Mouse (Mus musculus) layer of hippocampus, adult 8-10 months (tissue): Measurements from ENCODE around the gene Ogfrl1. TPM values are rescaled to one million over a fixed set of nuclear protein-coding genes. Genes with fewer than 3 reads are reported as not detected.
"Not testable (repeated sequence)": the region's sequence is repeated elsewhere in the genome, so short reads cannot be mapped to it uniquely, and the experiment has no call there.

Experiments
- DNase-seq, 2 experiments: peaks; one replicate each; pipeline ENCODE4 v3.0.0; 2022; ENCODE audit warnings: low spot score in 2 of 2
- total RNA-seq, 4 experiments: library from RNA; stranded (reverse); gene quantifications; 2 replicates each; pipeline ENCODE4 v1.2.4; 2022

The Ogfrl1 gene
- 100 to 1,000 TPM; 111 to 145 (median 126) TPM for total RNA-seq

DNA sequence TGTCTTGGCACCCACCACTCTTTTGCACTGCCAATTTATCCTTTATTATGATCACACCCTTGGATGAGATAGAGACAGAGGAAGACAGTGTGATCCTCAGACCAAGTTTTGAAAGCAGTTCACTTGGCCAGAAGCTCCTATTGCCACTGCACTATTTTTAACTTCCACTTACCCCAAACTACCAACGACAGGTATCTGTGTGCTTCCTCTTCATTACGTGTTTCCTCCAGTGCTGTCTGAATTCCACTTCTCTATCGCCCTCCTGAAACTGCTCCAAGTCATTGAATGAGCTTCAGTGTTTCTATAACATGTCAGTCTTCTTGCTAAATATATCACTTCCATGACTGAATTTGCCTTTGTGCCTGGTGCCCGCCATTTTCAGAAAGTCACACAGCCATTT is at the start of gene Ogfrl1:
TSS of gene Ogfrl1 (minus strand) at position 150 of the 400 bp plus-strand sequence.
- DNase-seq: no peak

DNA sequence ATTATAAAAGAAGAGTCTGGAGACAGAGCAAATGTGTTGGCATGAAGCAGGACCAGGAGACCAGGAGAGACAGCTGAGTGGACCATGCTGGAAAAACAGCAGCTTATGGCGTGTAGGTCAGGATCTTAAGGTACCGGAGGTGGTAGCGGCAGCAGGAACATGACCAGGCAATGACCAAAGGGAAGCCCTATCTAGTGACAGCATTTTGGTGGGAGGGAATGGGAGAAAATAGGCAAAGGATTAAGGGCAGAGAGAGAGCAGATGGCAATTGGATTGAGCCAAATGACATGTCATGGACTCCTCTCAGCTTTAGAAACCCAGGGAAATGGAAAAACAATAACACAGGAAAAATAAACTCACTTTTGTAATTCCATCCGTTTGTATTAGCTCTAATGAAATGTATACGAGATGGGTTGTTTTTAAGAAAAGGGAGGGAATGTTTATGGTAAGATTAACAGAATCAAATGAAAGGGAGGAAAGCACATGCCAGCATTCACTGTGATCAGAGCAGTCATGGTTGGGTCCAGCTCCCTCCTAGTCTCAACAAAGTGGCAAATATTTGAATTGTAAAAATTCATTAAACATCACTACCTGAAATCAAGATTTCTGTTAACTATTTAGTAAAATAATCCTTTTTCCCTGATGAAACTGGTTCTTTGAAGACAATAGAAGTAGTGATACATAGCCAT is 48.3 kb upstream of the Ogfrl1 start:
- no peak for DNase-seq

DNA sequence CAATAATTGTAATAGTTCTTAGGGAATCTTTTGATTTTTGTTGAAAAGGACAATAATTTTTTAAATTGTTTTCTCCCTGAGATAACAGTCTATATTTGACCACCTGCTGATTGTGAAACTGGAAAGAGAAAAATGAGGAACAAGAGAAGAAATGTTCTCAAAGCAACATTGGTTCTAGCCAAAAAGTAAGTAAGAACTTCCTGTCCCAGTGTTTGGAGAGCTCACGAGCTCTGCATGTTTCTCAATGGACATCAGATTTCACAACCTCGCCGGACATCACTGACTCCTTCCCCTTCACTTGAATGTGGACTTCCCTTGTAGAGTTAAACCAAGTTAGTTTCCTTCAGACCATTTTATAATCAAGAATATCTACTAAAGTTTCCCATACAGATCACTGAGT is 36.0 kb upstream of the Ogfrl1 start:
- no peak for DNase-seq

DNA sequence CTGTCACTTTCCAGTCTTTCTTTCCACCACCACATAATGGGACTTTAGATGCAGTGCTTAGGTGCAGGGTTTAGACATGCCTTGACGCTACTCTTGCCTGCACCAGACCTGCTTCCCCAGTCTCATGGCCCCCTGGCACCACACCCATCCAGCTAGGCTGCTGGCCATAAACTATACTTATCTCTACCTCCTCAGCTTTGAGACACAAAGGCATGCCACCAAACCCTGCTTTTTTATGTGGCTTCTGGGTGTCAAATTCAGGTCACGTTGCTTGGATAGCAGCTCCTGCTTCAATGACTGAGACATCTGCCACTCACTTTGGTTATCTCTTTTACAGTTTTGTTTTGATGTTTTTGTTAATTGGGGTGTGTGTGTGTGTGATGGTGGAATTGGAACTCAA is 28.9 kb upstream of the Ogfrl1 start:
- no peak for DNase-seq

DNA sequence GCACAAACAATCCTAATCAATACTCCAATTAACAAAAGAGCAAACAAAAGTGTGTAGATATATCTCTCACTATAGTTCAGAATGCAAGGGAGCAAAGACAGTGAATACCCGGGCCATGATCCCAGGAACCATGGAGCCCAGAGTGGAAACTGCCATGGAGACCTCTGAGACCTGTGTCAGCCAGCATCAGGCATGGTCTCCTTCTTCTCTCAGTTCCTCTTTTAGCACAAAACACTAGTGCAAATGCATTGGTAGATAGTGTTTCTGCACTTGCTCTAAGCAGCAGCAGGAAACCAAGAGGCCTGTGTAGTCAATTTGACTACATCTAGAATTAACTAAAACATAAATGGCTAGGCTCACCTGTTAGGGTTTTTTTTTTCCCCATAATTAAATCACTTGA is 21.4 kb upstream of the Ogfrl1 start:
- no peak for DNase-seq

DNA sequence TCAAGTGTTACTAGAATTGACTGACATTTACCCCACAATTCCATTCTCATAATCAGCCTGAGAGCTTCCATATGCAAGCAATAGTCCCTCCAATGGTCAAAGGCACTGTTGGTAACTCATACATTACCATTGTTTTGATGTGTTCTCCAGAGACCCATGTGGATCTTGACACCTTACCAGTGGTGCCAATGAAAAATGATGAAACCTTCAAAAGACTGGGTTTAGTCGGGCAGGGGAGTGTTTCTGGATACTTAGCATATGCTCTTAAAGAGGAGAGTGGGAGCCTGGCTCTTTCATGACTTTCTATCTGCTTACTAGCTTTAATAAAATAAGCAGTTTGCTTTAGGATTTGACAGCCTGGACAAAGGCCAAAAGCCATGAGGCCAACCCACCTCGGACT is 20.5 kb upstream of the Ogfrl1 start:
- no peak for DNase-seq

DNA sequence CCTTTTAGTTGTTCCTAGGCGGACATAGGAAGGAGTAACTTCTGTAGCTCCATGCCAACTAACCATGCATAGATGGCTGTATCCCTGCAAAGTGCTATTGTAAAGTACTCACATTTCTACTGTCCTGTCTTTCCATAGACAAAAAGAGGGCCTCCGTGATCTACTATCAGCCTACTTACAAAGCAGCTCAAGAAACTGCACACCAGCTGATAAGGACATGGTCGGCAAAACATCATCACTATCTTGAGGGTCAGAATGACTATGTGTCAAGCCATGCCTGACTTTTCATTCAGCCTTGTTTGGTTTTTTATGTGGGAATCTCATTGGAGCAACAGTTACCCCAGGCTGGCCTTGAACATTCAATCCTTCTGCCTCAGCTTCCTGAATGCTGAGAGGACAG is 20.0 kb upstream of the Ogfrl1 start:
- no peak for DNase-seq

DNA sequence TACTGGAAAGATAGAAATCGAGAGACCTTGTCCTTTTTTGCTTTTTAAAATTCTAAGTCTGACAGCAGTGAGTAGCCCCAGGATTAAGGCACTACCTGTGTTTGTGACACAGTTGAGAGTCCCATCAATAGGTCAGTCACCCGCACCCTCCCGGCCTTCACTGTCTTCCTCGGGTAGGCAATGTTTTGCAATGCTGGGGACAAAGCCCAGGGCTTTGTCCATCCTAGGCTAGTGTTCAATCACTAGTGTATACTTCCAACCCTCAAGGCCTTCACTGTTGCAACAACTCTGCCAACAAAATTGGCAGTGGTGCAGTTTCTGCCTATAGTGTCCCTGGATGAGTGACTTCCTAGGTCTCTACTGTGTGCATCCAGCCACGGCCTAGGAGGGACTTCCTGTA is 14.0 kb upstream of the Ogfrl1 start:
- DNase-seq: no peak

DNA sequence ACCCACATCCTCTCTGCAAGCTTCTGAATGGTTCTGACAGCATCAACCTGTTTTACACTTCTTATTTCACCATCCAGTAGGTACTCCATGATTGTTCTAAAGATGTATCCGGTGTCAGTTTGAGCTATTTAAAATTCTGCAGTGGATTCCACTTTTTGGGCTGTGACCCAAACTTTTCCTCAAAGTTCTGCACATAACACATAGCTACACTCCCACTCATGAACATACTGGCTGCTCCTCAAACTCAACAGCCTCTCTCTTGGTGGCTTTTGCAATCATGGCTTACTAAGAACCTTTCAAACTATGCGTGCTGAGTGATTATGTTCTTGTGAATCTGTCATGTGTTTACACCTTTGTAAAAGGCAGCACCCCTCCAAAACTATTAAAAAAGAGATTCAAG is 12.4 kb upstream of the Ogfrl1 start:
- DNase-seq: peak in 1 of 2 experiments; percentile 7

DNA sequence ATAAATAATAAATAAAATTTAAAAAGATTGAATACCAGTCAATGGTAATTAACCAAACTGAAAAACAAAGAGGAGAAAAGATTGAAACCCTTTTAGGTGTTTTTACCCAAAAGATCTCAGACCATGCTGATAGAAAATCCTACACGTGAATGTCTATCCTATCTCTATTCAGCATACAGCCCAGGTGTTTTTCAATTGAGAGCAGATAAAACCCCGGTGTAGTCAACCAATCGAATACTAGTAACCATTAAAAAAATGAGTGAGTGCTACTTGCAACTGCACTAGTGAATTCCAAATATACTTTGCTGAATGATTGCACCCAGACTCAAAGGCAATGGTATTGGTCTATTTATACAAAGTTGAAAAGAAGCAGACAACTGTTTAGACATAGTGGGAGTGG is 4.8 kb upstream of the Ogfrl1 start:
- DNase-seq: no peak

DNA sequence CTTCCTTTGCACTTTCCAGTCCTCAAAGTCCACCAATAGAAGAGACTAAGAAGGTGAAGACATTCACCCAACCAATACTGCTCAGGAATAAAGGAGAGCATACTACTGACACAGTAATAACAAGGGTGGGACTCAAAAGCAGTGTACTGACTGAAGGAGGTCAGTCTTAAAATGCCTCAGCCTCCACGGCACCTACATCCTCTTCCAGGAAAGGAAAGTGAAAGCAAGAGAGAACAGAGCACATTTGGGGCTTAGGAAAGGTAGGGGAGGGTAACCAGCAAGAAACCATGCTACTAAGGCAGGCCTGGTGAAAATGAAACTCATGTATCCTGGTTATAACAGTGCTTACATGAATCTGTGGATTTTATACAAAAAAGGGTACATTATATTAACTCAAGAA is 2.0 kb upstream of the Ogfrl1 start:
- DNase-seq: no peak

DNA sequence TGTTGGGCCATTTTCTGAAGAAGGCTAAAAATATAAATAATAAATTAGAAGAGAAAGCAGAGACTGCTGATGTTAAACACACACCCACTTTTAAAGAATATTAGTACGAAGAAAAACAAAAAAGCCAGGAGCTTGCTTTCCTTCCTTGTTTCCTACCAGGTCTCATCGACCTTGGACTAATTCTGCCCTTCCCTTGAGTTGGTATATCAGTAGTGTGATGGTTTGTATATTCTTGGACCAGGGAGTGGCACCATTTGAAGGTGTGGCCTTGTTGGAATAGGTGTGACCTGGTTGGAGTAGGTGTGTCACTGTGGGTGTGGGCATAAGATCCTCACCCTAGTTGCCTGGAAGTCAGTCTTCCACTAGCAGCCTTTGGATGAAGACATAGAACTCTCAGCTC is 3.2 kb downstream of the Ogfrl1 start:
- not testable (repeated sequence) for DNase-seq

DNA sequence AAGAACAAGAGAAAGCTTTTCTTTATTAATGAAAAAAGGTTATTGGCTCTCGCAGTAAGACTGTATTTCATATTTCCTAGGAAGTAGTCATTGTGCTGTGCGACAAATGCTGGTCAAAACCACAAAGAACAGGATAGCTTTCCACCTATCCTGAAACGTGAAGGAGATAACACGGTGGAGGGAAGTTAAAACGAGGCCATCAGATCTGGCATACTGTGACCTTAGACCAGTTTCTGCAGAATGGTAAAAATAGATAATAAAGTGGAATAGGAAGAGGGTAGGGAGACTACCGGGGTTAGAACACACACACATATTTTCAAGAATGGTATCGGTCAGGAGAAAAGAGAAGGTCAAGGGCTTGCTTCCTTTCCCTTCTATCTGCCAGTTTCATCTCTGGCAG is 5.8 kb downstream of the Ogfrl1 start:
- DNase-seq: no peak

DNA sequence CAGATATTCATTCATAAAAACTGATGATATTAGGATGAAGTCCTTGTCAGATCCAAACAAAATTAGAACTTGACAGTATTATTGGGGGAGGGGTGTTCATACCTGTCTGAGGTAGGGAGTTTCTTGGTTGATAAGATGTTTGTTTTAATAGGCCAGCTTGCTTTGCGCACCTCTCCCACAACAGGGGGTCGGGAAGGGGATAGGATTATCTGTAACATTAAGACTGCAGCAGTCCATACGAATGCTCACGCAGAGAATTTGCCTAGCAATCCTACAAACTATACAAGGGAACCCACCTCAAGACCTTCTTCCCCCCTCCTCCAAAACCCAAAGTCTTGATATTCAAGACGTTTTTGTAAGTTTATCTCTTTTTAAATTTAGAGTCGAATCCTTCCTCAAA is 13.2 kb downstream of the Ogfrl1 start:
- no peak for DNase-seq

DNA sequence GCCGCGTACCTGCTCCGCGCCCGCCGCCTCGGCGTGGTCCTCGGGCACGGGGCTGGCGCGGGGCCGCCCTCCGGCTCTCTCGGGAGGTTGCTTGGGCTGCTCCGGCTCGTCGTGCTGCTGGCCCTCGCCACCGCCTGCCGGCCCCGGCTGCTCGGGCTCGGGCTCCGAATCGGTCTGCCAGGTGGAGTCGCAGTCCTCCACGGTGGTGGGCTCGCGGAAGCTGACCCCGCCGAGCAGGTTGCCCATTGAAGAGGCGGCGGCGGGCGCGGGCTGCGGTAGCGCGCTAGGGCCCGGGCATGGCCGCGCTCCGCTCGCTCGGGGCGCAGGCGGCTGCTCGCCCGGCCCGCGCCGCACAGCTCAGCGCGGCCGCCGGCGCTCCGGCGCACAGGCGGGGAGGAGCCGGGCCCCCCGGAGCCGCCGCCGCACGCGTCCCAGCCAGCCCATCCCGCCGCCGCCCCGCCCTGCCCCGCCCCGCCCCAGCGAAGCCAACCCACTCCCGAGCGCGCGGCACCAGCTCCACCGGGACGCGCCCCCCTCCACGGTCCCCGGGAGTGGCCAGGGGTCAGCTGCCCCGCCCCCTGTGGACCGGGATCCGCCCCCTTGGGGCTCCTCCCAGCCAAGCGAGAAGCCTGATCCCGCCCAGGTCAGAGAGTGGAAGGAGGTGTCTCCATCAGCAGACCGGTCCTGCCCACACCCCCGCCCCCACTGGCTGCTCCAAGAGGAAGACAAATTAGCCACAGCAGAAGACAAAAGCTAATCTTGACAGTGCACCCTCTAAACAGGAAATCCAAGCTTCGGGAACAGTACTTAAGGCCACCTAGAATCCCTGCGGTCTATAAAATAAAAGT is 14.5 kb downstream of the Ogfrl1 start:
- DNase-seq: peak; percentile 90 to 94

DNA sequence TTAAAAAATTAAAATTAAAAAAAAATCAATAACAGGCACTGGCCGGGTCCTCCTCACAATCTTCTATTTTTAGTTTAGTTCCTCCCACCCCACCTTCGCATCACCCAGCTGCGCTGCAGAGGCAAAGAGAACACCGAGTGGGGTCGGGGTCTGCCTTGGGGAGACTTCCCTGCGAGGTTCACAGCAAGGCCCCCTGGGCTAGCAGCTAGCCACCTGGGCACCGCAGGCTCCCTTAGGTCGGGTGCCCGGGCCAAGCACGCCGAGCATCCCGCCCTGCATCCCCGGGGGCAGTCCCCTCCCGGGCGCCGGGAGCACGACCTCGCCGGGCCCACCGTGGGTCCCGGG is 15.1 kb downstream of the Ogfrl1 start:
- DNase-seq: peak; percentile 8 to 13

DNA sequence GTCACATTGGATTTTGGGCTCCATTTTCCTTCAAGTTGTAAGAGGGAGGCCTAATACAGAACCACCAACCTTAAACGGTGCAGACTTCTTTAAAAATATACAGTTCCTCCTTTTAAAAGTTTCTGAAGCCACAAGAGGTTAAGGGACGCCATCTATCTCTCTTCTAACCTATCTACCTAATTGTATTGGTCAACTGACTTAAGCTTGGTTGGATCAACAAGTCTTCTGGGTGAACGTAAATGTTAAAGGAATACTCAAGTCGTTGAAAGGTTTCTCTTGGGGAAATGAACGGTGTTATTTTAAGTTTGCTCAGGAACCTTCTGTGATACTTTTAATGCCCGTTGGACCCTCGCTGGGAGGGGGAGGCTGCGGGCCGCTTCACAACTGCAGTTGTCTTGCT is 15.5 kb downstream of the Ogfrl1 start:
- DNase-seq: no peak

DNA sequence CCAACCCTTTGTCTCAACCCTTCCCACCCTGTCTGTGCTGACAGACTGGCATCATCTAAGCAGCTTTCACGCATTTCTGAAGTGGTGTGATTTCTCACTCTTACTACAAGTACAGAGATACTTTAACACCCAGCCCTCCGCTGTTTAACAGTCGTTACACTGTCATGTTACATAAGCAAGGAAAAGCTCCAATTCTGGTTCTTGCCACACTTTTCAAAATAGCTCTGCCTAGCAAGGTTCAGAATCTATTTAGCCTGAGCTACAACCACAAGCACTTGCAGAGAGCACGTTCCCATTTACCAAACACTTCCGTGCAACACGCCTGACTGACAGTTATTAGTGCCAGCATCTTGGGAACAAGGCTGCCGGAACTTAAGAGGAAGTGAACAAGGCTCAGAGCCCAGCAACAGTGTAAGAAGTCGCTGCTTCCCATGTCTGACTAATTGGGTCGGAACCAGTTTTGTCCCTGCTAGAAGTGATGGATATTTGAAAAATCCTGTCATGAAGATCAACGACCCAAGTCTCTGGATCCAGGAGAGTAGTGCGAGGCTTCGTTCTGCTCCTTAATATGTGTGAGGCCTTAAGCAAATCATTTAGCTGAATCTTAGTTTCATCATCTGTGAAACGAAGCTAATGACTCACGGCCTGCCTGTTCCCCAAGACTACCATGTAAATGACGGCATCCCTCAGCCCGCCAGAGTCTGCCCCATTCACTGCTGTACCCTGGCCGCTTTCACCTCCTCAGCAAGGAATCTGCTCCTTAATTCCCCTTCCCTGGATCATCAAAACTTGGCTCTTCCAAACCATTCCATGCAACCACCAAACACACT is 17.4 kb downstream of the Ogfrl1 start:
- peak; percentile 22 to 39 for DNase-seq

DNA sequence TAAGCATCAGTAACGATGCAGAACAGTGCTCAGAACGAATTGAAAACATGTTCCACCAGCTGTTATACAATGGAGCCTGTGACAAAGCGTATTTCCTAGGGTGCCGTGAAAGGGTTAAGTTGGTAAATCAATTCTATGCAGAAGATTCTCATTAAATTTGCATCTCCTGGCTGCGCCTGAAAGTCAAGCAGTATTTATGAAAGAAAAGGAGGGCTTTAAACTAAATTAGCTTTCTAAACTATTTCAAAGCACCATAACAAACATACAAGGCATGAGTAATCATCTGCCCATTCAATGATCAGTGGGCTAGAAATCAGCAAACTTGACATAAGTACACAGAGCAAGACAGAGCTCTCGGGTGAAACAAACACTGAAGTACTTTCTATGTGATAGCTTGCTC is 18.3 kb downstream of the Ogfrl1 start:
- no peak for DNase-seq

DNA sequence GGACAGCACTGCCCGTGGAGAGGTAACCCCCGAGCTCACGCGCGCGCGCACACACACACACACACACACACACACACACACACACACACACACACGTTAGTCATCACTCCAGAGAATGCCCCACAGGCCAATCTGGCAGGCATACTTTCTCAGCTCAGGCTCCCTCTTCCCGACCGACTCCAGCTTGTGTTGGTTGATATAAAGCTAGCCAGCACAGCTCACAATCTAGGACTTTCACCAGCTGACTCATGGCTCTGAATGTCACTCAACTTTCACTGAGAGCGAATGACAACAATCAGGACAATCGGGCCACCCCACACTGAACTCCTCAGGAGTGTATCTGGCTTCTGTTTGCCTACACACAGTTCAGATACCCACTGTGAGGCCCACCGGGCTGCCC is 20.0 kb downstream of the Ogfrl1 start:
- no peak for DNase-seq

DNA sequence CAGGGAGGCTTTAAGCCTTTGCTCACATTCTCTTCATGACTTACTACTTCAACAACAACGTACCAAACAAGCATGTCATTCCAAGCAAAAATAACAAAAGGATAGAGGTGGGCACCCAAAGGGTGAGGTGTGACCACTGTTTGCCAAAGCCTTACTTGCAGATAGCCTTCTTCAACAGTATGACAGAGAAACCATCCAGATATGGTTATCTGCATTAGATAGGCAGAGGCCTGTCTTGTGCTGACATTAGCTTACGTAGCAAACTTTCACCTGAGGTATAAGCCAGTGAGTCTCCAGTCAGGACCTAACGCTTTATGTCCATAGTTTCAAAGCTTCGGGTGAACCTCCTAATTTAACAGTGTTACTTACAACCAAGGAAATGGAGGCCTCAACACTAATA is 23.4 kb downstream of the Ogfrl1 start:
- DNase-seq: no peak

DNA sequence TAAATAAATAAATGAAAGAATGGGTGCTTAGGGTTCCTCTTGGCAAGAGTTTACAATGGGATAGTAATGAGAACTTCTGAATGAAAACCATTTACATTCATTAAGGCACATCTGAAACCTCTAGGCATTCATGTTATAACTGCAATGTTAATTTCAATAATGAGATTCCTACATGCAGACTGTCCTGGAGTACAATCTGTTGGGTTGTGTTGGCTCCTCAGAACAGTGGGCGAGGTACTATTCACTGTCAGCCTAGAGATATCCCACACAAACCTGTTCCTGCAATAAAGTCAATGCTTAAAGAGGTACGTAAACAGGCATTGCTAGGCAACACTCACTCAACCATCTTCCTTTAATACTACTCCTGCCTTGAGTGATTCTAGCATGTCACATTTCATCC is 32.0 kb downstream of the Ogfrl1 start:
- DNase-seq: no peak
